Mouse (Mus musculus) C2C12 (cell line): Measurements from ENCODE around the gene Fam240b. TPM values are rescaled to one million over a fixed set of nuclear protein-coding genes. Genes with fewer than 3 reads are reported as not detected.
"Not testable (repeated sequence)": the region's sequence is repeated elsewhere in the genome, so short reads cannot be mapped to it uniquely, and the experiment has no call there.

Experiments used
- H3K27me3 ChIP-seq: one replicate; pipeline ENCODE4 v1.6.1; 2011; ENCODE audit not compliant: control insufficient read depth, insufficient read depth, insufficient read length
- H3K36me3 ChIP-seq: one replicate; pipeline ENCODE4 v1.6.1; 2011; ENCODE audit not compliant: control insufficient read depth, insufficient read depth
- H3K4me3 ChIP-seq: one replicate; pipeline ENCODE4 v1.5.1; 2011; ENCODE audit warnings: mild to moderate bottlenecking, control low read depth; ENCODE audit not compliant: poor library complexity, insufficient read depth, severe bottlenecking
- H3K79me2 ChIP-seq: one replicate; pipeline ENCODE4 v1.6.1; 2011; ENCODE audit not compliant: control insufficient read depth, insufficient read depth
- H3K79me3 ChIP-seq: one replicate; pipeline ENCODE4 v1.6.1; 2011; ENCODE audit warnings: low read depth, control low read depth
- H3ac ChIP-seq: one replicate; pipeline ENCODE3; 2011; ENCODE audit warnings: low read depth; ENCODE audit not compliant: control insufficient read depth, insufficient read length
- CEBPB ChIP-seq: IDR thresholded peaks from one replicate; pipeline ENCODE4 v1.6.1; 2011; ENCODE audit warnings: low read depth, mild to moderate bottlenecking, control low read depth, moderate library complexity
- CTCF ChIP-seq: IDR thresholded peaks from one replicate; pipeline ENCODE4 v1.5.1; 2011; ENCODE audit not compliant: control insufficient read depth, insufficient read depth, insufficient read length
- FOSL1 ChIP-seq: IDR thresholded peaks from one replicate; pipeline ENCODE4 v1.8.0; 2011; ENCODE audit warnings: mild to moderate bottlenecking, low read length; ENCODE audit not compliant: poor library complexity, insufficient read depth, severe bottlenecking
- MAX ChIP-seq: IDR thresholded peaks from one replicate; pipeline ENCODE4 v1.6.1; 2011; ENCODE audit warnings: mild to moderate bottlenecking, control low read depth
- MYOD1 ChIP-seq: IDR thresholded peaks from one replicate; pipeline ENCODE4 v1.6.1; 2011; ENCODE audit warnings: low read depth; ENCODE audit not compliant: control insufficient read depth, insufficient read length
- MYOG ChIP-seq: IDR thresholded peaks from one replicate; pipeline ENCODE4 v1.6.1; 2011; ENCODE audit not compliant: control insufficient read depth, insufficient read length; ENCODE audit errors: extremely low read depth
- USF1 ChIP-seq: IDR thresholded peaks from one replicate; pipeline ENCODE4 v1.6.1; 2011; ENCODE audit warnings: low read depth, mild to moderate bottlenecking, control low read depth, moderate library complexity
- polyA plus RNA-seq: library from polyadenylated mRNA; unstranded; fragments of >200 nt; fragmentation: generic; extraction: Trizol; gene quantifications from one replicate; pipeline ENCODE4 v1.2.1, GENCODE M21; 2012; ENCODE audit warnings: missing spikeins

The Fam240b gene
- polyA plus RNA-seq, 1 experiment = not detected

- TF ChIP-seq FOSL1 (no peak), MYOG (no peak), MAX (no peak), CEBPB (no peak), MYOD1 (no peak), USF1 (no peak), CTCF (no peak)
- Histone ChIP-seq H3K36me3 (no peaks in the 10 kb centered on the region), H3K79me3 (no peaks in the 10 kb centered on the region), H3K27me3 (no peaks in the 10 kb centered on the region), H3K4me3 (no peak overlapping the region), H3K79me2 (no peaks in the 10 kb centered on the region), H3ac (no peak overlapping the region)
These were observed 32.4 kb downstream of the Fam240b start for GRCm38 (mm10) chr13:64465166-64465565.

- H3K4me3 ChIP-seq = no peak overlapping the region
- H3K36me3 ChIP-seq = no peaks in the 10 kb centered on the region
- no peaks in the 10 kb centered on the region for H3K27me3 ChIP-seq
- TF ChIP-seq MYOG (no peak), USF1 (no peak), MAX (no peak), MYOD1 (no peak), FOSL1 (no peak), CTCF (no peak), CEBPB (no peak)
- no peak overlapping the region for H3ac ChIP-seq
- no peaks in the 10 kb centered on the region for H3K79me3 ChIP-seq
- no peaks in the 10 kb centered on the region for H3K79me2 ChIP-seq
These were observed 35.0 kb downstream of the Fam240b start for GRCm38 (mm10) chr13:64462581-64462980.

- Histone ChIP-seq H3K27me3 (no peaks in the 10 kb centered on the region), H3K4me3 (no peak overlapping the region), H3K36me3 (no peaks in the 10 kb centered on the region), H3ac (no peak overlapping the region), H3K79me2 (no peaks in the 10 kb centered on the region), H3K79me3 (no peaks in the 10 kb centered on the region)
- TF ChIP-seq USF1 = no peak
- no peak for TF ChIP-seq MYOG
- no peak for TF ChIP-seq CEBPB
- TF ChIP-seq MAX = no peak
- no peak for TF ChIP-seq FOSL1
- TF ChIP-seq MYOD1 = no peak
- TF ChIP-seq CTCF = no peak
These were observed 39.4 kb downstream of the Fam240b start for GRCm38 (mm10) chr13:64458181-64458580.

GRCm38 (mm10) chr13:64457225-64457978 lies 40.2 kb downstream of the Fam240b start:
- not testable (repeated sequence) for H3K4me3 ChIP-seq, H3K36me3 ChIP-seq, H3ac ChIP-seq, H3K27me3 ChIP-seq, H3K79me2 ChIP-seq, H3K79me3 ChIP-seq

- H3K27me3 ChIP-seq = no peaks in the 10 kb centered on the region
- no peaks in the 10 kb centered on the region for H3K79me3 ChIP-seq
- H3K79me2 ChIP-seq = no peaks in the 10 kb centered on the region
- no peaks in the 10 kb centered on the region for H3K36me3 ChIP-seq
- H3K4me3 ChIP-seq = no peak overlapping the region
- no peak for TF ChIP-seq FOSL1
- no peak for TF ChIP-seq CTCF
- no peak for TF ChIP-seq CEBPB
- TF ChIP-seq MAX = no peak
- no peak for TF ChIP-seq MYOG
- TF ChIP-seq MYOD1 = no peak
- TF ChIP-seq USF1 = no peak
- no peak overlapping the region for H3ac ChIP-seq
These were observed 47.4 kb downstream of the Fam240b start for GRCm38 (mm10) chr13:64450001-64450794.

- no peaks in the 10 kb centered on the region for H3K79me3 ChIP-seq
- TF ChIP-seq USF1 = no peak
- no peak for TF ChIP-seq CEBPB
- no peak for TF ChIP-seq CTCF
- TF ChIP-seq MYOG = no peak
- TF ChIP-seq MYOD1 = no peak
- H3K27me3 ChIP-seq = no peaks in the 10 kb centered on the region
- H3K36me3 ChIP-seq = no peaks in the 10 kb centered on the region
- no peak overlapping the region for H3ac ChIP-seq
- H3K79me2 ChIP-seq = no peaks in the 10 kb centered on the region
- no peak overlapping the region for H3K4me3 ChIP-seq
These were observed 48.9 kb downstream of the Fam240b start for GRCm38 (mm10) chr13:64448729-64449128.
